Mouse (Mus musculus): Measurements from ENCODE around the gene Fancd2os. TPM values are rescaled to one million over a fixed set of nuclear protein-coding genes. Genes with fewer than 3 reads are reported as not detected.

Fancd2os gene
- polyA plus RNA-seq, 1 experiment from 2014 or later: 0.13 TPM

- 51% methylated on average over 5 of the region's 5 CpGs for WGBS
- no peaks in the 10 kb centered on the region for H3K9me3 ChIP-seq
- H3K4me2 ChIP-seq: peak overlapping the region; percentile 93
- peak overlapping the region; percentile 86 for H3K9ac ChIP-seq
- H3K4me1 ChIP-seq: peaks cover 26% of the 10 kb centered on the region
- no peaks in the 10 kb centered on the region for H3K27me3 ChIP-seq (replicated peaks)
- no peak for ATAC-seq (ENCODE audit: extremely low read depth, insufficient number of reproducible peaks, low FRiP score, low TSS enrichment)
- no peak overlapping the region for H3K27ac ChIP-seq (replicated peaks)
- H3K4me3 ChIP-seq: peak overlapping the region; percentile 82
- peaks cover 32% of the 10 kb centered on the region for H3K36me3 ChIP-seq
Observed at GRCm38 (mm10) chr6:113624989-113625770, 24.7 kb upstream of the Fancd2os start.

- WGBS: under 1% methylated on average over 74 of the region's 76 CpGs
- Histone ChIP-seq H3K9ac (peak within 1 kb of the TSS; percentile 86), H3K4me3 (peak within 1 kb of the TSS; percentile 82), H3K27ac (replicated peaks) (peak within 1 kb of the TSS; percentile 89), H3K27me3 (replicated peaks) (no peaks in the 10 kb centered on the region), H3K36me3 (peaks cover 22% of the 10 kb centered on the region), H3K4me2 (peak within 1 kb of the TSS; percentile 93), H3K4me1 (peaks cover 26% of the 10 kb centered on the region), H3K9me3 (no peaks in the 10 kb centered on the region)
- ATAC-seq (ENCODE audit: extremely low read depth, insufficient number of reproducible peaks, low FRiP score, low TSS enrichment): peak; percentile 84
Observed at GRCm38 (mm10) chr6:113623941-113624751, 23.6 kb upstream of the Fancd2os start, which contains the start of gene Vhl. TSS of gene Vhl (plus strand) at chr6:113623959.

GRCm38 (mm10) chr6:113623386-113623785 lies 22.9 kb upstream of the Fancd2os start:
- Histone ChIP-seq H3K36me3 (peaks cover 17% of the 10 kb centered on the region), H3K27ac (replicated peaks) (peak overlapping the region; percentile 89), H3K9ac (peak overlapping the region; percentile 86), H3K4me1 (peaks cover 26% of the 10 kb centered on the region), H3K9me3 (no peaks in the 10 kb centered on the region), H3K27me3 (replicated peaks) (no peaks in the 10 kb centered on the region), H3K4me3 (peak overlapping the region; percentile 82), H3K4me2 (peak overlapping the region; percentile 93)
- 54% methylated on average over 5 of the region's 5 CpGs for WGBS
- ATAC-seq (ENCODE audit: extremely low read depth, insufficient number of reproducible peaks, low FRiP score, low TSS enrichment): no peak

GRCm38 (mm10) chr6:113615489-113615888 lies 15.0 kb upstream of the Fancd2os start:
- Histone ChIP-seq H3K4me1 (peaks cover 28% of the 10 kb centered on the region), H3K9me3 (no peaks in the 10 kb centered on the region), H3K9ac (no peak overlapping the region), H3K36me3 (peaks cover 58% of the 10 kb centered on the region), H3K4me3 (no peak overlapping the region), H3K27me3 (replicated peaks) (no peaks in the 10 kb centered on the region), H3K4me2 (no peak overlapping the region), H3K27ac (replicated peaks) (no peak overlapping the region)
- ATAC-seq (ENCODE audit: extremely low read depth, insufficient number of reproducible peaks, low FRiP score, low TSS enrichment): no peak
- WGBS: 89% methylated on average over 4 of the region's 4 CpGs

- peaks cover 28% of the 10 kb centered on the region for H3K4me1 ChIP-seq
- no peak overlapping the region for H3K4me2 ChIP-seq
- no peaks in the 10 kb centered on the region for H3K27me3 ChIP-seq (replicated peaks)
- no peak overlapping the region for H3K4me3 ChIP-seq
- H3K9ac ChIP-seq: no peak overlapping the region
- no peak for ATAC-seq (ENCODE audit: extremely low read depth, insufficient number of reproducible peaks, low FRiP score, low TSS enrichment)
- H3K9me3 ChIP-seq: no peaks in the 10 kb centered on the region
- H3K27ac ChIP-seq (replicated peaks): no peak overlapping the region
- WGBS: 92% methylated on average over 8 of the region's 8 CpGs
- peaks cover 61% of the 10 kb centered on the region for H3K36me3 ChIP-seq
Observed at GRCm38 (mm10) chr6:113614997-113615396, 14.5 kb upstream of the Fancd2os start.

GRCm38 (mm10) chr6:113614152-113614551 lies 13.6 kb upstream of the Fancd2os start:
- Histone ChIP-seq H3K27ac (replicated peaks) (no peak overlapping the region), H3K36me3 (peaks cover 61% of the 10 kb centered on the region), H3K4me3 (no peak overlapping the region), H3K9ac (no peak overlapping the region), H3K4me1 (peaks cover 28% of the 10 kb centered on the region), H3K4me2 (no peak overlapping the region), H3K27me3 (replicated peaks) (no peaks in the 10 kb centered on the region), H3K9me3 (no peaks in the 10 kb centered on the region)
- no peak for ATAC-seq (ENCODE audit: extremely low read depth, insufficient number of reproducible peaks, low FRiP score, low TSS enrichment)
- 85% methylated on average over 7 of the region's 7 CpGs for WGBS

GRCm38 (mm10) chr6:113612258-113612969 lies 11.9 kb upstream of the Fancd2os start:
- peak overlapping the region; percentile 22 for H3K4me3 ChIP-seq

GRCm38 (mm10) chr6:113609293-113609692 lies 8.8 kb upstream of the Fancd2os start:
- no peak for ATAC-seq (ENCODE audit: extremely low read depth, insufficient number of reproducible peaks, low FRiP score, low TSS enrichment)
- 94% methylated on average over 7 of the region's 7 CpGs for WGBS
- H3K27ac ChIP-seq (replicated peaks): no peak overlapping the region

More at GRCm38 (mm10) chr6:113612258-113612969, 11.9 kb upstream of the Fancd2os start:
- no peaks in the 10 kb centered on the region for H3K9me3 ChIP-seq
- H3K4me1 ChIP-seq: peaks cover 28% of the 10 kb centered on the region
- ATAC-seq (ENCODE audit: extremely low read depth, insufficient number of reproducible peaks, low FRiP score, low TSS enrichment): no peak
- peak overlapping the region; percentile 87 for H3K27ac ChIP-seq (replicated peaks)
- WGBS: 39% methylated on average over 8 of the region's 8 CpGs
- H3K36me3 ChIP-seq: peaks cover 52% of the 10 kb centered on the region
- peak overlapping the region; percentile 54 for H3K9ac ChIP-seq
- H3K27me3 ChIP-seq (replicated peaks): no peaks in the 10 kb centered on the region
- H3K4me2 ChIP-seq: peak overlapping the region; percentile 62

GRCm38 (mm10) chr6:113608871-113609270 lies 8.4 kb upstream of the Fancd2os start:
- no peak overlapping the region for H3K27ac ChIP-seq (replicated peaks)
- no peaks in the 10 kb centered on the region for H3K27me3 ChIP-seq (replicated peaks)
- WGBS: 85% methylated on average over 6 of the region's 6 CpGs
- no peaks in the 10 kb centered on the region for H3K9me3 ChIP-seq
- no peak overlapping the region for H3K9ac ChIP-seq
- H3K36me3 ChIP-seq: peaks cover 28% of the 10 kb centered on the region
- ATAC-seq (ENCODE audit: extremely low read depth, insufficient number of reproducible peaks, low FRiP score, low TSS enrichment): no peak
- H3K4me3 ChIP-seq: no peak overlapping the region
- no peak overlapping the region for H3K4me2 ChIP-seq
- H3K4me1 ChIP-seq: peaks cover 48% of the 10 kb centered on the region

More at GRCm38 (mm10) chr6:113609293-113609692, 8.8 kb upstream of the Fancd2os start:
- Histone ChIP-seq H3K4me1 (peaks cover 45% of the 10 kb centered on the region), H3K36me3 (peaks cover 33% of the 10 kb centered on the region), H3K27me3 (replicated peaks) (no peaks in the 10 kb centered on the region), H3K4me3 (no peak overlapping the region), H3K9ac (no peak overlapping the region), H3K9me3 (no peaks in the 10 kb centered on the region), H3K4me2 (no peak overlapping the region)

- peak overlapping the region; percentile 88 for H3K4me2 ChIP-seq
- WGBS: 2% methylated on average over 10 of the region's 10 CpGs
Observed at GRCm38 (mm10) chr6:113605224-113605545, 4.7 kb upstream of the Fancd2os start.

More at GRCm38 (mm10) chr6:113605224-113605545, 4.7 kb upstream of the Fancd2os start:
- H3K4me1 ChIP-seq: peaks cover 25% of the 10 kb centered on the region
- peak overlapping the region; percentile 98 for H3K4me3 ChIP-seq
- ATAC-seq (ENCODE audit: extremely low read depth, insufficient number of reproducible peaks, low FRiP score, low TSS enrichment): no peak; the same call in 1 of the 2 replicates
- H3K27ac ChIP-seq (replicated peaks): peak overlapping the region; percentile 89
- peak overlapping the region; percentile 96 for H3K9ac ChIP-seq
- H3K9me3 ChIP-seq: no peaks in the 10 kb centered on the region
- H3K36me3 ChIP-seq: peaks cover 11% of the 10 kb centered on the region; the same call in 1 of the 2 replicates
- H3K27me3 ChIP-seq (replicated peaks): no peaks in the 10 kb centered on the region

Measured in heart, embryonic 13.5 days (tissue).